Mouse (Mus musculus): ENCODE measurements at regions not wholly inside any gene's neighbourhood (a gene's known extent, or its start where the extent isn't known, plus 50 kb on each side); places are given as distances from the start of the nearest gene placed in this dataset.
"Not testable (repeated sequence)": the region's sequence is repeated elsewhere in the genome, so short reads cannot be mapped to it uniquely, and the experiment has no call there.

DNA sequence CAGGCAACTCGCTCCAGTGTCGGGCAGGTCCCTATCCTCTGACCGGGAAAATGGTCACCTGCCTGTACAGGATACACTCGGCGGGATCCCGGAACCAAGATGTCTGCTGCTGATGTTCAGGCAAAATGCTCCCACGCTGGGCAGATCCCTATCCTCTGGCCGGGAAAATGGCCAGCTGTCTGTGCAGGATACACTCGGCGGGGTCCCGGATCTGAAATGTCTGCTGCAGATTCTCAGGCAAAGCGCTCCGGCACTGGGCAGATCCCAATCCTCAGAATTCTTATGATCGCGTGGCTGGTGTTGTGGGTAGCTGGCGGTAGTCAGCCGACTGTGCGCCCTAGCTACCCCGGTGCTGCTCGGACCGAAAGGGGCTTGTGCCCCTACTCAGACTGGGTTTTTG, 161.4 kb downstream of the Gm12353 start:
- TF ChIP-seq EP300, CTCF (IDR thresholded peaks at IDR 0.05; ENCODE audit: low read depth): not testable (repeated sequence)
